Mouse (Mus musculus) olfactory bulb, adult 2 months (tissue): Measurements from ENCODE around the gene Dtymk. TPM values are rescaled to one million over a fixed set of nuclear protein-coding genes. Genes with fewer than 3 reads are reported as not detected.
A peak's percentile ranks its signal among the peaks of the same experiment; 100 is the strongest.
"Not testable (repeated sequence)": the region's sequence is repeated elsewhere in the genome, so short reads cannot be mapped to it uniquely, and the experiment has no call there.

Source experiments
- H3K27ac ChIP-seq: fragments of 200-500 bp; 2 replicates; pipeline ENCODE4 v1.5.1; 2012; ENCODE audit warnings: low read depth, low read length; ENCODE audit not compliant: insufficient read depth
- H3K4me1 ChIP-seq: fragments of 200-500 bp; 2 replicates; pipeline ENCODE4 v1.6.1; 2012; ENCODE audit warnings: low read length; ENCODE audit not compliant: control insufficient read depth, insufficient read depth
- H3K4me3 ChIP-seq: fragments of 200-500 bp; 2 replicates; pipeline ENCODE4 v1.5.1; 2012; ENCODE audit warnings: mild to moderate bottlenecking, low read depth, low read length, moderate library complexity; ENCODE audit not compliant: insufficient read depth
- CTCF ChIP-seq: fragments of 200-500 bp; IDR thresholded peaks from 2 replicates; pipeline ENCODE4 v1.5.1; 2012; ENCODE audit warnings: low read depth, mild to moderate bottlenecking, low read length, moderate library complexity; ENCODE audit not compliant: insufficient read depth
- POLR2A ChIP-seq: fragments of 200-500 bp; IDR thresholded peaks from 2 replicates; pipeline ENCODE4 v1.6.1; 2012; ENCODE audit warnings: mild to moderate bottlenecking, low read depth, low read length, moderate library complexity; ENCODE audit not compliant: insufficient read depth
- WGBS: fragments of 180-500 bp; shearing (Covaris S2); methylation state at CpG from one replicate; pipeline ENCODE4 v1.1.7; 2018; 5-methylcytosine and 5-hydroxymethylcytosine counted together
- polyA plus RNA-seq: library from polyadenylated mRNA; stranded (reverse); fragments of >200 nt; gene quantifications from 2 replicates; pipeline ENCODE4 v1.2.4, GENCODE M21; 2012; ENCODE audit warnings: low replicate concordance; ENCODE audit not compliant: missing spikeins, insufficient read depth, insufficient read length

The Dtymk gene
- not detected in 2 replicates for polyA plus RNA-seq

GRCm38 (mm10) chr1:93801741-93802238, at the start of gene Dtymk:
TSS of gene Dtymk (minus strand) at chr1:93801934.
- Histone ChIP-seq H3K4me1 (peaks cover 11% of the 10 kb centered on the region), H3K27ac (peak within 1 kb of the TSS; percentile 80), H3K4me3 (peak within 1 kb of the TSS; percentile 80)
- TF ChIP-seq CTCF: no peak
- no peak for TF ChIP-seq POLR2A
- whole genome bisulfite sequencing: 1% methylated on average over 42 of the region's 42 CpGs

GRCm38 (mm10) chr1:93845766-93846366, 44.1 kb upstream of the Dtymk start:
- H3K27ac ChIP-seq, H3K4me3 ChIP-seq, H3K4me1 ChIP-seq: not testable (repeated sequence)
- 75% methylated on average over 1 of the region's 3 CpGs for WGBS

DNA sequence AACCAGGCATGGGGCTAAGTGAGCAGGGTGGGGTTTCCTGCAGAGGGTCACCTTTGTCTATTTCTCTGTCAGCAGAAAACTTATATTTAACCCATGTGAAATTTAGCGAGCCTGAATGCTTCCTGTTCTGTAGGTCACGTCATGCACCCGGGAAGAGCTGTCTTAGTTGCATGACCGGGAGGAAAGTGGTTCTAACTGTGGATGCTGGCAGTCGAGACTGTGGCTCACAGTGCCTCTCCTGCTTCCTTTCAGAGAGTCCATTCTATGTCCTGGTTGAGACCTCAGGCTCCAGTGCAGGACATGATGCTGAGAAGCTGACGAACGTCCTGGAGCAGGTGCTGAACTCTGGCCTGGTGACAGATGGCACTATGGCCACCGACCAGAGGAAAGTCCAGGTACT, 36.8 kb upstream of the Dtymk start:
- H3K4me1 ChIP-seq, H3K4me3 ChIP-seq, H3K27ac ChIP-seq: not testable (repeated sequence)
- WGBS: 92% methylated on average over 8 of the region's 8 CpGs

- H3K27ac ChIP-seq: no peak overlapping the region
- no peak for TF ChIP-seq POLR2A
- no peak for TF ChIP-seq CTCF
- no peaks in the 10 kb centered on the region for H3K4me1 ChIP-seq
- 95% methylated on average over 8 of the region's 8 CpGs for WGBS
- no peak overlapping the region for H3K4me3 ChIP-seq
These were observed 35.6 kb upstream of the Dtymk start for GRCm38 (mm10) chr1:93837335-93837734.

DNA sequence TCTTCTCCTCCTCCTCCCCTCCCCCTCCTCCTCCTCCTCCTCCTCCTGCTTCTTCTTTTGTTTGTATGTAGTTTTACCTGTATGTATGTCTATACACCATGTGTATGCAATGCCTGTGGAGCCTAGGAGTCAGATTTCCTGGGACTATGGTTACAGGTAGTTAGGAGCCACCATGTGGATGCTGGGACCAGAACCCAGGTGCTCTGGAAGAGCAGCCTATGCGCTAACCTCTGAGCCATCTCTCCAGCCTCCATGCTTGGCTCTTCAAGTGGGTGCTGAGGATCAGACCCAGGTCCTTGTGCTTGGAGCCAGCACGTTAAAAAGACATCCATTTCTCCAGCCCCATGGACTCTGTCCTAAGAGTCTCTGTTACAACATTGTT, 34.8 kb upstream of the Dtymk start:
- H3K4me1 ChIP-seq: no peaks in the 10 kb centered on the region
- no peak overlapping the region for H3K27ac ChIP-seq
- WGBS: 91% methylated on average over 2 of the region's 2 CpGs
- TF ChIP-seq CTCF (no peak), POLR2A (no peak)
- H3K4me3 ChIP-seq: no peak overlapping the region

GRCm38 (mm10) chr1:93835876-93836531, 34.3 kb upstream of the Dtymk start:
- TF ChIP-seq CTCF (no peak), POLR2A (no peak)
- Histone ChIP-seq H3K4me3 (no peak overlapping the region), H3K27ac (no peak overlapping the region), H3K4me1 (no peaks in the 10 kb centered on the region)
- 80% methylated on average over 6 of the region's 6 CpGs for WGBS

DNA sequence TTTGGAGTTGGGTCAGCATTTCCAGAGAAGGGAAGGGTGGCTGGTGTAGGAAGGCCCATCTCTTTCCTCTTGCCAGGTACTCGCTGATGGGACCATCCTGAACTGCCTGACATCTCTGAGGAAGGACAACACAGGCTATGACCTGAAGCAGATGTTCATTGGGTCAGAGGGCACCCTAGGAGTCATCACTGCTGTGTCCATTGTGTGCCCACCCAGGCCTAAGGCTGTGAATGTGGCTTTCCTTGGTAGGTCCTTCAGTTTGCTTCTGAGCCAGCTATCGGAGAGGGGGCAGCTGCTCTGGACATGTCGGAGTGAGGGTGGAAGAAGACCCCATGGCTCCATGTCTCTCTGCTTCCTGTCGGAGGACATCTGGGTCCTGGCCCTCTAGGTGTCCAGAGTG, 33.5 kb upstream of the Dtymk start:
- no peak overlapping the region for H3K4me3 ChIP-seq
- H3K27ac ChIP-seq: no peak overlapping the region
- H3K4me1 ChIP-seq: no peaks in the 10 kb centered on the region
- WGBS: 93% methylated on average over 4 of the region's 4 CpGs
- TF ChIP-seq POLR2A (no peak), CTCF (no peak)

DNA sequence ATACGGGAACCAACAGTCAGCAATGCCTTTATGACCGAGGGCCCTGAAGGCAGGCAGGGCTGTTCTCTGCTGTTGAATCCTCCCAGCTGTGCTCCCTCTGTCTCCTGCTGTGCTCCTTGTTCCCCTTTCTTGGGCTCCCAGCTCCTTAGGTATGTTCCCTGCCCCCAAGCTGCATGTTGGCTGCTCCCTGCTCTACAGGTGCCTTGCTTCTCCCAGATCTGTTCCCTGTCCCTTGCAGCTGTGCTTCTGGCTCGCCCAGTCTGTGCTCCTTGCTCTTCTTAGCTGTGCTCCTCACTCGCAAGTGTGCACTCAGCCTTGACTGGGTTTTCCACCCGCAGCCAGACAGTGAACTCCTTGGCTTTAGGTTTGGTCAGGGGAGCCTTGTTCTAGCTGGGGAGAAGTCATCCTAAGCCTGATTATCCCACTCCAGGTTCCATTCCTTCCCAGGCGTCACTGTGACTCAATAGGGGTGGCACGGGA, 33.0 kb upstream of the Dtymk start:
- Histone ChIP-seq H3K4me3 (no peak overlapping the region), H3K4me1 (no peaks in the 10 kb centered on the region), H3K27ac (no peak overlapping the region)
- 90% methylated on average over 7 of the region's 7 CpGs for WGBS
- TF ChIP-seq CTCF (no peak), POLR2A (no peak)

GRCm38 (mm10) chr1:93832754-93833360, 31.1 kb upstream of the Dtymk start:
- not testable (repeated sequence) for H3K4me3 ChIP-seq, H3K27ac ChIP-seq, H3K4me1 ChIP-seq
- 51% methylated on average over 3 of the region's 4 CpGs for WGBS

DNA sequence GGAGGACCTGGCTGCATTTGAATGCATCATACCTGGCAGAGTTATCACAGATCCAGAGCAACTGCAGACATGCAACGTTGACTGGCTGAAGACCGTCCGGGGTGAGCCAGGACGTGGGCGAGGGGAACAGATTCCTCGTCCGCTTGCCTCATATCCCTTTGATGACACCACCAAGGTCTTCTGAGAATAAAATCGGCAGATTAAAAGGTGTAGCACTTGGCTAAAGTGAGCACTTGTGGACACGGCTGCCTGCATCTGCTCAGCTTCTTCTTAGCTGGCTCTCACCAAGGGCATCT, 24.8 kb upstream of the Dtymk start:
- H3K4me3 ChIP-seq: no peak overlapping the region
- 94% methylated on average over 9 of the region's 9 CpGs for WGBS
- peaks cover 15% of the 10 kb centered on the region for H3K4me1 ChIP-seq
- TF ChIP-seq CTCF: no peak
- TF ChIP-seq POLR2A: no peak
- H3K27ac ChIP-seq: no peak overlapping the region
